Mouse (Mus musculus) MEL-GATA-1-ER (cell line): Measurements from ENCODE around the gene Evpl.

Experiments
- DNase-seq: peaks from one replicate; pipeline ENCODE4 v3.0.0-alpha.2; 2012; ENCODE audit warnings: low read depth; ENCODE audit errors: extremely low read depth

The Evpl gene

DNA sequence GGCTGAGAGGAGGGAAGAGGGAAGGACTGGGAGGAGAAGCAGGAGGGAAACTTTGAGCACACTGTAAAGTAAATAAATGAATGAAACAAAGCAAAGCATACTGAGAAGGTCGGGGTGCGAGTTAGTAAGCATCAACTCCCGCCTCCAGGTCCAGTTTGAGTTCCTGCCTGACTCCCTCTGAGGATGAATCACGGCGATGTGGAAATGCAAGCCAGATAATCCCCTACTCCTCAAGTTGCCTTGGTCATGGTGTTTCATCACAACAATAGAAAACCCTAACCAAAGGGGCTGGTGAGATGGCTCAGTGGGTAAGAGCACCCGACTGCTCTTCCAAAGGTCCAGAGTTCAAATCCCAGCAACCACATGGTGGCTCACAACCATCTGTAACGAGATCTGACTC, 61.9 kb downstream of the Evpl start:
- no peak for DNase-seq

DNA sequence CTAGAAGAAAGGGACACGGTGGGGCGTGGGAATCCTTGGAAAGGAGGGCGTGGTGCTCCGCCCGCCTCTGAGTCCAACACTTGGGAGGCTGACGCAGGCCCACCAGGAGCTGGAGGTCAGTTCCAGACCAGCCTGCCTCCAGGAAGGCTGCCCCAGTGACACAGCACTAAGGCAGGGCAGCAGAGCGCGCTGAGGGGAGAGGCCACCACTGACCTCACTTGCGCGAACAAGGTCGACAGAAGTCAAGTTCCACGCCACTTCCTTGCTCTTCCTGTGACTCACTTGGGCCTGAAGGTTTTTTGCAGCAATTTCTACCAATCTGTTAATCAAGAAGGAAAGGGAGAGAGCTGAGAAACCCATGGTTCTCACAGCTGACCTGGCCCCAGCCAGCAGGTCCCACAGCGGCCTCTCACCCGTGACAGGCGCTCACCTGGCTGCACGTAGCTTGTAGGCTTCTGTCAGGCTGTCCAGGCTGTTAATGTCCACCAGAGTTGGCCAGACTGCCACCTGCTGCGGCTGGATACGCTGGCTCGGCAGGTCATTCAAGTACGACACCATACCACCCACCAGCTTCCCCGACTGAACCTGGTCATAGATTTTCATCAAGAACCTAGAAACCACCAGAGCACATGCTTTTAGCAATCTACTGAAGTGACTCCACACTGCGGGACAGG, 63.0 kb downstream of the Evpl start:
- no peak for DNase-seq

DNA sequence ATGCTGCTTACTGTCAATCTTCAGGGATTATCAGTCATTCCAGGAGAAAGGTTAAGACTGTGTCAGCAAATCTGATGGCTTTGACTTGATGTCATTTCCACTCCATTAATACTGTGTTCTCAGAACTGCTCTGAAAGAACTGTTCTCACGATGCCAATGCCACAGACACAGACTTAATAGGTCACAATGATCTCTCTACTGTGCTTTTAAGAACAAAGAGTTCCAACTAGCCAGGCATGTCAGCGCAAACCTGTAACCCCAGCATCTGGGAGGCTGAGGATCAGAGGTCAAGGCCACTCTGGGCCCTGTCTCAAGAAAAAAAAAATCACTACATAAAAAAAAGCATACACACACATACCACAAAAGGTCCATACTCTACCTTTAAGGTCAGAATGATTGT, 65.9 kb downstream of the Evpl start:
- no peak for DNase-seq
